Mouse (Mus musculus): Measurements from ENCODE around the gene Homer1.

The Homer1 gene

GRCm38 (mm10) chr13:93401947-93402346, 102.5 kb downstream of the Homer1 start:
- no peak for DNase-seq (ENCODE audit: low spot score)

- DNase-seq (ENCODE audit: low spot score), result no peak
Measured at GRCm38 (mm10) chr13:93406855-93407254, 107.4 kb downstream of the Homer1 start.

DNA sequence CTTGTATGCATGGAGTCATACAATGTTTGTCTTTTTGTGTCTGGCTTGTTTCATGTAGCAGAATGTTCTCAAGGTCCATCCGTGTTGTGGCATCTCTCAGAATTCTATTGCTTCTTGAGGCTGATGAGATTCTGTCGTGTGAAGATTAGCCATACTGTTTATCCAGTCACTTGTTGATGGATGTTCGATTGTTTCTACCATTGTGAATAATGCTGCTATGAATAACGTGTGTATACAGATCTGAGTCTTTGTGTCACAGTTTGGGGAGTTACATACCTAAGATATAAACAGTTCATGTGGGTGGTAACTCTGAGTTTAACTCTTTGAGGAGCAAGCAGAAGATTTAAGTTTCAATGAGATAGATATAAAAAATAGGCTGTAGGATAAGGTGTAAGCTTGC, 110.9 kb downstream of the Homer1 start:
- DNase-seq (ENCODE audit: low spot score), result no peak

- DNase-seq (ENCODE audit: low spot score), result no peak
Measured at GRCm38 (mm10) chr13:93415055-93415454, 115.6 kb downstream of the Homer1 start.

GRCm38 (mm10) chr13:93418292-93418691, 118.9 kb downstream of the Homer1 start:
- no peak for DNase-seq (ENCODE audit: low spot score)

GRCm38 (mm10) chr13:93419779-93420178, 120.3 kb downstream of the Homer1 start:
- DNase-seq (ENCODE audit: low spot score), result no peak

GRCm38 (mm10) chr13:93423224-93423623, 123.8 kb downstream of the Homer1 start:
- no peak for DNase-seq (ENCODE audit: low spot score)

- no peak for DNase-seq (ENCODE audit: low spot score)
Measured at GRCm38 (mm10) chr13:93427920-93428876, 128.8 kb downstream of the Homer1 start.

GRCm38 (mm10) chr13:93429205-93429604, 129.8 kb downstream of the Homer1 start:
- no peak for DNase-seq (ENCODE audit: low spot score)

- no peak for DNase-seq (ENCODE audit: low spot score)
Measured at GRCm38 (mm10) chr13:93440167-93440566, 140.7 kb downstream of the Homer1 start.

DNA sequence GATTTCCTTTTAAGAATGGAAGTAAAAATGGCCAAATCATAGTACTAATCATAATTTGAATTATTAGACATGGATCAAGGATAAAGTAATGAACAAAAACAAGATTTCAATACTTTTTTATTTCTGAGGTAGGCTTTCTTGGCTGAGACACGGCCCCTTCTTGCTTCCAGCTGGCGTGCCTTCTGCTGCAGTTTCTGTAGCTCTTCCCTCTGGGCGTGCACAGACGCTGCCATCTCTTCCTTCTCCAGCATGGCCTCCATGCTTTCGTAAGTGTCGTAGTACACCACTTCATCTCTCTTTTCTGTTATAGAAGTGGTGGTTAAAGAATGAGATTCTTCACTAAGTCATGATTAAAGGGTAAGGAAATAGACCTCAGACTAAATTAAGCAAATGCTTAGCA, 153.8 kb downstream of the Homer1 start:
- DNase-seq (ENCODE audit: low spot score), result no peak

All from ovary, postnatal 36 days (tissue).